Mouse (Mus musculus): ENCODE data around the gene Agpat2. TPM values are rescaled to one million over a fixed set of nuclear protein-coding genes. Genes with fewer than 3 reads are reported as not detected.

Gene Agpat2
- total RNA-seq (2015; ENCODE audit: low replicate concordance), result 17.1 and 32.7 TPM in 2 replicates
- 23.0 and 24.4 TPM in 2 replicates for total RNA-seq (2017; ENCODE audit: low replicate concordance)

DNA sequence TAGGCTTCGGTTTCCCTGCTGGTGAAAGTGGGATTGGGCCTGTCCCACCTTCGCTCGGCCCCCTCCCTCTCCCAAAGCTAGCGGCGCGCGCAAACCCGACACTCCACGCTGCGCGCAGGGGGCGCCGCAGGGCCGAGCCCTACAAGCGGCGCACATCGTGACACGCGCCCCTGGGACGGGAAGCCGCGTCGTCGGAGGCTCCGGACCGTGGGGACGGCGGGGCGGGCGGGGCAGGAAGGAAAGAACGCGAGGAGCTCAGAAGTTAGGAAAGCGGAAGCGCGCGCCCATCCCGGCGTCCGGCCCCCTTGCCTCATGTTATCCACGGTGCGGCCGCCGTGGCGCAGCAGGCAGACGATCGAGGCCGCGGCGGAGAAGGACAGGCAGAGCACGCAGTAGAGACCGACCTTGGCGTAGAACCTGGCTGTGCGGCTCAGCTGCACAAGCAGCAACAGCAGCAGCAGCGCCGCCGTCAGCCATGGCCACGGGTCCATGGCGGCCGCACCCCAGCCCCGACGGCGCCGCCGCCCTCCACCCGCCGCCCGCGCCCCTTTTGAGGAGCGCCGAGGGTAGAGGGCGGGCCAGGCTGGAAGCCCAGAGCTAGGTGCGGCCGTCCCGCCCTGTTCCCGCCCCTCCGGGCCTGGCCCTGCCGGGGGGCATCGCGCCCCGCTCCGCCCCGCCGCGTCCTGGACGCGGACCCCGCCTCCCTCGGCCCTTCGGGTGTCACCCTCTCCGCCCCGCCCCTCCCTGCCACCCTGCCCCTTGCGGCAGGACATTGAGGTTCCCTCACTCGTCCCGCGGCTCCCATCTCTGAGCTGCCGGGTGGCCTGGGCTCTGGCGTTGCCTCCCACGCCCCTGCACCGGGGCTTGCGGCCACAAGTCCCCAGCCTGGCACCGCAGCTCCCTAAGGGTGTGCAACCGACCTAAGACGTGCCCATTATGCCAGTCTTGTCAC is at the start of gene Agpat2:
Gene Agpat2 (minus strand): TSS at position 698 of the 952 bp plus-strand sequence.
- ATAC-seq (replicated peaks; ENCODE audit: low FRiP score, poor library complexity, severe bottlenecking), result no peak

DNA sequence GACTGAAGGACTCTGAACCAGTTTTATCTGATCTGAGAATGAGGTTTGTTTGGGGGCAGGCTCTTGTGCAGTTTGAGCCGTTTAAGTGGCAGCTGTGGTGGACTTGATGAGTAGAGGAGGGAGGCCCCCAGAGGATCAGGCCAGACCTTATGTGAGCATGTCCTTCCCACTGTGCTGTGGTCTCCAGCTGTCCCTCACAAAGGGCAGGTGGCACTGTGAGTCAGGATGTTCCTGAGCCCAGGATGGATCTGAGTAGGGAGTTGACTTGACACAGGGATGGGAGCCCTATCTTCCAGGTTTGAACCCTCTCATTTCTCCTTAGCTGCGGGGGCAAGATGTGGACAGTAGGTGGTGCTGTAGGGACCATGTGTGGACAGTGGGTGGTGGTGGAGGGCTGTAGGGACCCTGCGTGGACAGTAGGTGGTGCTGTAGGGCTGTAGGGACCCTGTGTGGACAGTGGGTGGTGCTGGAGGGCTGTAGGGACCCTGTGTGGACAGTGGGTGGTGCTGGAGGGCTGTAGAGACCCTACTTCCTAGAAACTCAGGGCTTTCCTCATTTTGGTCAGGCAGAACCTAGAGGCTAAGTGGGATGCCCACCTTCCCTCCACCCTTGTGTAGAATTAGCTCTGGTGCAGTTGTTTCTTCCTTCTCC is 42.6 kb upstream of the Agpat2 start:
- ATAC-seq (replicated peaks; ENCODE audit: low FRiP score, poor library complexity, severe bottlenecking), result peak; percentile 70

DNA sequence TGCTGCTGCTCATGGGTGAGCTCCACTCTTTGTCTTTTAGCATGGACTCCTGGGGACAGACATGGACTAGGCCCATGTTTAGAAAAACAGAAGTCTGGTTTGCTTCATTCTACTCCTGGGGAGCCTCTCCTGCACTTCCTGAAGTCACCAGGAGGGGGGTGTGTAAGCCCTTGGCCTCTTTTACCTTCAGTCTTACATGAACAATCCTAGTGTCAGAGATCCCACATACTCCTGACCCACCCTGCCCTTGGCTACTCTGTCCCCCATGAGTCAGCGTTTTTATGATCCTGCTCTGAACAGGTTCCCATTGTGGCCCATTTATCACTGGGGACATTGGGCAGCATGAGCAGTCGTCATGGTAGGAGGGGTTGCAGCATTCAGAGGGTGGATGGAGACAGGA is 39.7 kb upstream of the Agpat2 start:
- ATAC-seq (replicated peaks; ENCODE audit: low FRiP score, poor library complexity, severe bottlenecking), result 0 out of 2 replicates have a peak, but pooled peaks have one; percentile 42

DNA sequence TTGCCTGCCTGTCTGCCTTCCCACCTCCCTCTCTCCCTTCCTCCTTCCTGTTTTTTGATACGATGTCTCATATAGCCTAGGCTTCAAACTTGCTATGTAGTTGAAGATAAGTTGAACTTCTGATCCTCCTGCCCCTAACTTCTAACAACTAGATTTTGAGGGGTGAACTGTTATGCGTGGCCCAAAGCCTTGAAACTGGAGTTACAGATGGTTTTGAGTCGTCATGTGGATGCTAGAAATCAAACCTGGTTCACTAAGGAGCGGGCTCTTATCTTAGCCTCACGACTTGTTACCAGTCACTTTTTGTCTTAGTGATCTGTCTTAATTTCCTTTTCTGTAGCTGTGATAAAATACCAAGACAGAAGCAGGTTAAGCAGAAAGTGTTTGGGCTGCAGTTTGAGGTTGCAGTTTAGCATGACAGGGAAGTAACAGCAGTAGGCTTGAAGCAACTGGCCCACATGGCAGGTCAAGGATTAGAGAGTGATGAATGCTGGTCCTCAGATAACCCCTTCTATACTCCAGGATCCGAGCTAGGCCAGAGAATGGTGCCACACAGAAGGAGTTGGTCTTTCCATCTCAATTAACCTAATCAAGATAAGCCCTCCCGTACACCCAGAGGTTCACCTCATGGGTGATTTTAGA is 36.9 kb upstream of the Agpat2 start:
- ATAC-seq (replicated peaks; ENCODE audit: low FRiP score, poor library complexity, severe bottlenecking), result no peak

DNA sequence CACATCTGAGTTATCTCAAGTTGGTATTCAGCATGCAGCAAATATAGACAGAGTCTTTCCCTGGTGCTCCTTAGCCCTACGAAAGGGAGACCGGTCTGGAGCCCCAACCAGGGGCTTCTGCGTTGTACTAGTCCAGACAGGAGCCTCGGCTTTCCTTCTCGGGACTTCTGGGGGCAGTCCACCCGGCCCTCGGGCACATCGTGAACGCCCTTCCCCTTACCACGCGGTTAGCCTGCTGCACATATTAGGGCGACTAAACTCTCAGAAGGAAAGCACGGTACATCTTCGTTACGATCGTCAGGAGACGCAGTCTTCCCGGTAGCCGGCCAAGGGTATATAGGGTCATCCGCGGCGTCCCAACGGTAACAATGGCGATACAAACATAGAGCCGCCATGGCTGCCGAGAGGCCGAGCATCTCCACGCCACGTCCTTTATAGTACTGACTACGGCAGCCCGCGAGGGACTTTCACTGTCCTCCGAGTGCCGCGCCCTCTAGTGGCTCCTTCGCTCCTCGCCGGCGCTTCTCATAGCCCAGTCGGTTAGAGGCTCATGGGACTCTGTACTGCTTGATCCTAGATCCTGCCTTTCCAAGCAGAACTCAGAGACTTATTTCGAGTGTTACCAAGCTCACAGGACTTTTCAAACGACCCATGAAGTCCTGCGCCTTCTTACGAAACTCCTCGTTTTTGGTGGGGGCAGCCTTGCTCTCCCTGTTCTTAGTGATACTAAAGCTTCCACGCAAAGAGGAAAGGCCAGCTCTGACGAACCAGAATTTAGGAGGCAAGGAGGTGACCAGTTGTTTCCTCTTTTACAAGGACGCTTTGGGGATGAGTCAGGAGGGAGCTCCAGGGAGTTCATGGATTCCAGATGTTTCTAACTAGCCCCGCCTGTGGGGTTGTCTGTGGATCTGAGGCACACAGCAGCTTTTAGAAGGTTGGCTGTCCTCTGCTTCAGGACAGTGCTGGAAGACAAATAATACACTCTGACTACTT is 35.9 kb upstream of the Agpat2 start:
- peak; percentile 88 for ATAC-seq (replicated peaks; ENCODE audit: low FRiP score, poor library complexity, severe bottlenecking)

DNA sequence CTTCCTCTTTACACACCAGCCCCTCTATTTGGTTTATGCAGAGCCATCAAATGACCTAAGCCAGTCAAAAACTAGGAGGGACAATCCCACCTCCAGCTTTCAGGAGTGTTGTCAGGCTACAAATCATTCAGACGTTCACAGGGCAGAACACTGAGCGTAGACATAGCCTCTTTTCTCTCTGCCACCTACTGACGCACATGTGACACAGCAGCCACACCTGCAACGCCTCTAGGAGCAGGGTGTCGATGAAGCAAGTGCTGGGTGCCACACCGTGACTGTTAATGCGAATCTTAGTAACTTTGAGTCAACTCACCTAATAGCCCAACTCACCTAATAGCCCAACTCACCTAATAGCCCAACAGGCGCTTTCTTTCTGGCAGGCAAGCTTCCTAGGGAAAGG is 34.9 kb upstream of the Agpat2 start:
- ATAC-seq (replicated peaks; ENCODE audit: low FRiP score, poor library complexity, severe bottlenecking), result peak; percentile 55; the same call in 1 of the 2 replicates

DNA sequence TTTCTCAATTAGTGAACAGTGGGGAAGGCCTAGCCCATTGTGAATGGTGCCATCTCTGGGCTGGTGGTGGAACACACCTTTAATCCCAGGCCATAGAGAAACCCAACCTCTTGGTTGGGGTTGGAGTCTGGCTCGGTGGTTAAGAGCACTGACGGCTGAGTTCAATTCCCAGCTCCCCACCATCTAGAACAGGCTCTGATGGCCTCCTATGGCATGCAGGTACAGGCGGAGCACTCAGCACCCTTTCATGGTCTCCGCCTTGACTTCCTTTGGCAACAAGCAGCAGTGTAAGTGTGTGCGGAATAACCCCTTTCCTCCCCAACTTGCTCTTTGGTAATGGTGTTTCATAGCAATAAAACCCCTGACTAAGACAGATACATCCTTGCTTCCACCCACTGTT is 34.4 kb upstream of the Agpat2 start:
- no peak for ATAC-seq (replicated peaks; ENCODE audit: low FRiP score, poor library complexity, severe bottlenecking)

DNA sequence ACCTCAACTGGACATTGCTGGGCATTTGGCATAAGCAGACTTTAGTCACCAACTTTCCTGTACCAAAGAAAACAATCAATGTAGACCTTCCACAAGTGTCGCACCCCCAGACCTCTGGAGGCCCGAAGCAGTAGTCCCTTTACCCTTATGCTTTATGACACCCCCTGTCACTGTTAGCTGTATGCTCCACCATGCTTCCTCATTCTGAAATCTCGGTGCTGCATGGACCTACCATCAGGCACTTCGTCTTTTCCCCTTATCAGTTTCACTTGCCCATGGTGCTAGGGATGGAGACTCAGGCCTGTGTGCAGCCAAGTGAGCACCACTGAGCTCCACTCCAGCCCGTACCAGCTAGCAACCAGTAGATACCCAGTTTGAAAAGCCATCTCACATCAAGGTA is 33.8 kb upstream of the Agpat2 start:
- ATAC-seq (replicated peaks; ENCODE audit: low FRiP score, poor library complexity, severe bottlenecking), result no peak

DNA sequence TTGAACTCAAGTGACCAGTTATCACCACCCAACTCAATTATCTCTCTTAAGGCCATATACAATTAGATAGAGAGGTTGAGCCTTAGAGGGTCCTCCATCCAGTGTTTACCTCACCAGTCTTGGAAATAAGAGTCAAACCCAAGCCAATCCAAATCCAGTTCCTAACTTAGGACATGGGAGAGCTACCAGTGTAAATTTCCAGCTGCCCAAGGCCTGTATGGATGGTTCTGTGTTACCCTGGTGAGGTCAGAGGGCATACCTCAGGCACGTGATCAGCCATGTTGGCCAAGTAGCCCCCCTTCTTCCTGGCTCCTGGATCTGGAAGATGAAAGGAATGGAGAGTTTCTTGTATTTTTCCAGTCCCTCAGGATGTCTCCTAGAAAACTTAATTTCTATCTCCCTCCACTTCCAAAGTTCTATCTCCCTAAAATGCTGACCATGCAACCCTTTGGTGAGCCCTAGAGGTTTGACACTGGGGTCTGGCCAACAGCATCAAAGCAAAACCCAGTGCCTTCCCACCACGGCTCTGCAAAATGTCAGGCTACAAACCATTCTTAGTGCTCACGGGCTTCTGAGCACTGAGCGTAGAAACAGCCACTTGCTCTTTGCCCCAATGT is 33.2 kb upstream of the Agpat2 start:
- no peak for ATAC-seq (replicated peaks; ENCODE audit: low FRiP score, poor library complexity, severe bottlenecking)

DNA sequence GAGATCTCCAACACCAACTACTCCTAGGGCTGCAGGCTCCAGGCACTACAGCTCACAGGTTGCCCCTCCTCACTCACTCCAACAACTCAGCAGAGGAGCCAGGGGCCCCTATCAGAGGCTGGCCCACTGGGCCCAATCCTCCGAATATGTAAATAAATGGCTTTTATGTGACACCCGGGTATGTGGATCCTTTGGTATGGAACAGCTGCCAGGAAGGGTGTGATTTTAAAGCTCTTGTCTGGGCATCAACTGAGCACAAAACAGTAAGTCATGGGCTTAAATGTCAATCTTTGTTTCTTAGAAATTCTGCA is 32.1 kb upstream of the Agpat2 start:
- no peak for ATAC-seq (replicated peaks; ENCODE audit: low FRiP score, poor library complexity, severe bottlenecking)

DNA sequence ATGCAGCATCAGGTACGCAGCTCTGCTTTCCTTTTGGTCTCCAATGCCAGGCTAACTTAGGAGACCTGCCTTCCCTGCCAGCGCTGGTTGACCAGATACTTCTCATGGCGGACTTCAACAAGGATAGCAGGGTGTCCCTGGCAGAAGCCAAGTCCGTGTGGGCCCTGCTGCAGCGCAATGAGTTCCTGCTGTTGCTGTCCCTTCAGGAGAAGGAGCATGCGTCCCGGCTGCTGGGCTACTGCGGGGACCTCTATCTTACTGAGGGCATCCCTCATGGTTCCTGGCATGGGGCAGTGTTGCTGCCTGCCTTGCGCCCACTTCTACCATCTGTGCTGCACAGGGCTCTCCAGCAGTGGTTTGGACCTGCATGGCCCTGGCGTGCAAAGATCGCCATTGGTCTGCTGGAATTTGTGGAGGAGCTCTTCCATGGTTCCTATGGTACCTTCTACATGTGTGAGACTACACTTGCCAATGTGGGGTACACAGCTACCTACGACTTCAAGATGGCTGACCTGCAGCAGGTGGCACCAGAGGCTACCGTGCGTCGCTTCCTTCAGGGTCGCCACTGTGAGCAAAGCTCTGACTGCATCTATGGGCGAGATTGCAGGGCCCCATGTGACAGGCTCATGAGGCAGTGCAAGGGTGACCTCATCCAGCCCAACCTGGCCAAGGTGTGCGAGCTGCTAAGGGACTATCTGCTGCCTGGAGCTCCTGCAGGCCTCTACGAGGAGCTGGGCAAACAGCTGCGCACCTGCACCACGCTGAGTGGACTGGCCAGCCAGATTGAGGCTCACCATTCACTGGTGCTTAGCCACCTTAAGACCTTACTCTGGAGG is 31.5 kb upstream of the Agpat2 start:
- ATAC-seq (replicated peaks; ENCODE audit: low FRiP score, poor library complexity, severe bottlenecking), result no peak

DNA sequence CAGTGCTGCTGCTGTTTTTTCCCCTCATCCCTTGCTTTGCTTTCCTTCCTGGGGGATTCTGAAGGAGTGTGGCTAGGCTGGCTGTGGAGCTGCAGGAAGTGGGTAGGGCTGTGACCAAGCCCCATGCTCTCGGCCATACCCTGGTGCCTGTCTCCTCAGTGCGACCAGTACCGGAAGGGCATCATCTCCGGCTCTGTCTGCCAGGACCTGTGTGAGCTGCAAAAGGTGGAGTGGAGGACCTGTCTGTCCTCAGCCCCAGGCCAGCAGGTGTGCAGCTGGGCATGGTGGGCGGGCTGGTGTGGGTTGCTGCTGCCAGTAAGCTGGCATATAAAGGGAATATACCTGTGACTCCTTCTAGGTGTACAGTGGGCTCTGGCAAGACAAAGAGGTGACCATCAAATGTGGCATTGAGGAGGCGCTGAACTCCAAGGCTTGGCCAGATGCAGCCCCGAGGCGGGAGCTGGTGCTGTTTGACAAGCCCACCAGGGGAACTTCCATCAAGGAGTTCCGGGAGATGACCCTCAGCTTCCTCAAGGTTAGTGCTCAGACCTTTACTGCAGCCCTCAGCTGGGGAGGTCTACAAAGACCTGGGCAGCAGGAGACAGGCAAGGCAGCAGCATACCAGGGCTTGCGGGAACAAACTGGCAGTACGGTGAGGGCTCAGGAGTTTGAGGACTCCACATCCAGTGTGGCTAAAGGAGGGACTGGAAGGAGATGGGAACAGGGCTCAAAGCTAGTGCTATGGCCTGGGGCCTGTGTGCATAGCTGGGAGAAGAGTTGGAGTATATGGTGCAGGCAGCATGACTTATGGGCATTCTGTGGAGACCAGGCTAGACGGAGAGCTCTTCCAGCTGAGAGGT is 30.6 kb upstream of the Agpat2 start:
- no peak for ATAC-seq (replicated peaks; ENCODE audit: low FRiP score, poor library complexity, severe bottlenecking)

DNA sequence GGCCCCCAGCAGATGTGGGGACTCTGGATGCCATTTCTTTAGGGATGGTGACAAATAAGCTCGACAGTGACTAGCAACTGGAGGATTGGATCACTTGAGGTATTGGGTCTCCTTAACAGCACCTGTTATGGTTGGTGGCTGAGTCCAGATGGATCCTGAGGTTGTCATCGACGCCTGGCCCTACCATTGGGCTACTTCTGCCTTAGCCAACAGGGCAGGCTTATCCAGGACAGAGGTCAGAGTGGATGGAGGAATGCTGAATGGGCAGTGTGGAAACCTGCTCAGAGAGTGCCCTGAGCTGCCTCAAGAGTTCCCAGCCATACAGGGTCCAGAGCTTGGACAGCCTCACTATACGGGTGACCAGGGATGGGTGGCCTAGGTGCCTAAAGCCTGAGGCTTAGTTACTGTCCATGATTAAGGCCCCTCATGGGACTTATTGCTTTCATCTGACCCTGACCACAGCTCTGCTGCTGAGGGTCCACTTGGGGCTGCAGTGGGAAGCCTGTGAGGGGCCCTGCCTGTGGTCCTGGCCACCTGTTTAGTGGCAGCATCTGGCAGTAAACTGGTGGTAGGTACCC is 29.8 kb upstream of the Agpat2 start:
- ATAC-seq (replicated peaks; ENCODE audit: low FRiP score, poor library complexity, severe bottlenecking), result no peak

DNA sequence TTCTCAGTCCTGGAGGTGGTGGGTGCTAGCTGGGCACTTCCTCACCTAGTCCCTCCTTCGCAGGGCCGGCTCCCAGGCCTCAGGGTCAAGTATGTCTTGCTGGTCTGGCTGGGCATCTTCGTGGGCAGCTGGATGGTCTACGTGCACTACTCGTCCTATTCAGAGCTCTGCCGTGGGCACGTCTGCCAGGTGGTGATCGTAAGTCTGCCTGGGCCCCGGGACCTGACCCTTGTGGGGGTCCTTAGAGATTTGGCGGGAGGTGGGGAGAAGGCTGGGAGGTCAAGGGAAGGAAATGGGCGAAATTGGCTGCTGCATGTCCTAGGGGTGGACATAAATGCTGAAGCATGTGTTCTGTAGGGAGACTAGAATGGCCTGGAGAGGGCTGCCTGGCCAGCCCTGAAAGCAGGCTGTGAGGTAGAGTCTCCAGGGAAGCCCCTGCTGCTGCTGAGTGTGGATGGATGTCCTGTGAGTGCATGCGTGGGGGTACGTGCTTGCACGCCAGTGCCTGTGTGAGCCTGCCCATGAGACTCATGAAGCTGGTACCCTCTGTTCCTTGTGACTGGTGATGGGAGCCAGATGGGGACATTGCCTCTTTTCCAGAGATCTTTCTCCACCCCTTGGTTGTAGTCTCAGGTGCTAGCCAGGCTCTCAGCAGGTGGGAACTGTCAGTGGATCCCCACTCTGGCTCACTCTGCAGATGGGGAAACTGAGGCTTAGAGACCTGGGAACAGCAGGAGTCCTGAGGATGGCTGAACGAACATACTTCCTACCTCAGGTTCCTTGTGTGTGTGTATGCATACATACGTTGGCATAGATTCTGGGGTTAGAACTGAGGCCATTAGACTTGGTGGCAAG is 28.6 kb upstream of the Agpat2 start:
- no peak for ATAC-seq (replicated peaks; ENCODE audit: low FRiP score, poor library complexity, severe bottlenecking)

DNA sequence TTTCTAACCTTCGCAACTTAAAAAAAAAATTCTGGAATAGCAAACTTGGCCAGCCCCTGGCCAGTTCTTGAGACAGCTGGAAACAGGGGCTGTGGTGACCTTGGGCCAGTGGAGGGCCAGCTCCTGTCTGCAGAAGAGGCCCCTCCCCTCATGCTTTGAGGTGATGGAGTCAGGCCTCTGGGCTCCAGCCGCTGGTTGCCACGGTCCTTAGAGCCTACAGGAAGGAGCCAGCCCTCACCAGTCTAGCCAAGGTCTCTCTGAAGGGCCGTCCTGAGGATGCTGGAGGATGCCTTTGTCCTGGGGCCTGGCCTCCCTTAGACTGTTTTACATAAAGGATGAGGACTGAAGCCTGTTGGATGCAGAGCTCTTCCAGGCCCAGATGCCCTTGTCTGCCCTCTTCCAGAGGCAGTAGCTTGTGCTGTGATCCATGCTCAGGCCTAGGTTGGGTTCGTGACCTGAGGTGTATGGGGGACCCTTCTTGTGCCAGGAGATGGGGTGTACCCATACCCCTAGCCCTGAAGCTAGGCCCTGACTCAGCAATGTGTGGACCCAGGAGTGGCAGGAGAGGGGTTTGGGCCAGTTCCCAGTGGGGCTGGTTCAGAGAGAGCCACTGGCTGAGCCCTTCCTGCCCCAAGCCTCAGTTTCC is 24.7 kb upstream of the Agpat2 start:
- no peak for ATAC-seq (replicated peaks; ENCODE audit: low FRiP score, poor library complexity, severe bottlenecking)
